In genomic region chr6:91980011-91980410, GRCm38 (mm10) we compare ENCODE assay signal across 11 mouse cellular contexts. TPM values are rescaled to one million over a fixed set of nuclear protein-coding genes. Genes with fewer than 3 reads are reported as not detected.
DNase-seq lines count a peak whose midpoint lies in the region; ATAC-seq and TF ChIP-seq lines count a peak whose summit lies in the region.
"Had no signal": no experiment of that assay in that cellular context is flagged by ENCODE, and none has a peak within 500 bp of the region (broad histone marks: within the 10 kb centered on the region; RNA-seq: fewer than 3 reads in every experiment).

No protein-coding gene starts in this region.

- TF ChIP-seq CTCF in liver, adult 2 months (IDR thresholded peaks at IDR 0.05; ENCODE audit: low read depth, low read length), result no peak
- no peak for TF ChIP-seq CTCF in midbrain, postnatal 0 days (IDR thresholded peaks at IDR 0.05)

- no peak for ATAC-seq in forebrain, embryonic 14.5 days
- ATAC-seq in intestine, embryonic 14.5 days (replicated peaks; ENCODE audit: low FRiP score, low TSS enrichment, low read depth), result no peak
- no peak for ATAC-seq in midbrain, postnatal 0 days (ENCODE audit: low FRiP score)

- H3K9ac ChIP-seq in liver, adult 2 months (ENCODE audit: low read depth, low read length), result peak overlapping the region; percentile 41; the same call in 1 of the 2 replicates
- H3K9ac ChIP-seq in forebrain, embryonic 14.5 days (ENCODE audit: low read length), result no peak overlapping the region
- no peak overlapping the region for H3K9ac ChIP-seq in intestine, embryonic 14.5 days (ENCODE audit: low read length)
- H3K9ac ChIP-seq in midbrain, postnatal 0 days (replicated peaks; ENCODE audit: low read length, poor library complexity, severe bottlenecking), result no peak overlapping the region

- peak overlapping the region; percentile 83 for H3K4me3 ChIP-seq in liver, adult 2 months (ENCODE audit: insufficient read depth, low read depth, low read length)
- peak overlapping the region; percentile 40; the same call in 1 of the 2 replicates for H3K4me3 ChIP-seq in forebrain, embryonic 14.5 days (ENCODE audit: low read depth, low read length)
- H3K4me3 ChIP-seq in intestine, embryonic 14.5 days (ENCODE audit: low read depth, low read length), result peak overlapping the region; percentile 46
- no peak overlapping the region for H3K4me3 ChIP-seq in midbrain, postnatal 0 days (ENCODE audit: low read depth, low read length)

- intact Hi-C loops in left cerebral cortex, postnatal 36 days (cut with DNase I), result no loop called here
- intact Hi-C loops in gastrocnemius, postnatal 14 days (cut with DNase I; ENCODE audit: low total_unique reads), result no loop called here

- 0 out of 2 replicates have a peak, but pooled peaks cover 4% of the 10 kb centered on the region for H3K4me1 ChIP-seq in liver, adult 2 months (ENCODE audit: control insufficient read depth, insufficient read depth, low read length)
- H3K4me1 ChIP-seq in forebrain, embryonic 14.5 days (ENCODE audit: control insufficient read depth, insufficient read depth, low read length), result peaks cover 6% of the 10 kb centered on the region; the same call in 1 of the 2 replicates
- H3K4me1 ChIP-seq in intestine, embryonic 14.5 days (replicated peaks; ENCODE audit: control insufficient read depth, insufficient read depth, low read length), result 0 out of 2 replicates have a peak, but pooled peaks cover 2% of the 10 kb centered on the region
- no peaks in the 10 kb centered on the region for H3K4me1 ChIP-seq in midbrain, postnatal 0 days (ENCODE audit: insufficient read depth, low read length)

- no peaks in the 10 kb centered on the region for H3K36me3 ChIP-seq in liver, adult 2 months (ENCODE audit: control insufficient read depth, insufficient read depth, low read length)
- no peaks in the 10 kb centered on the region for H3K36me3 ChIP-seq in forebrain, embryonic 14.5 days (ENCODE audit: control insufficient read depth, insufficient read depth, low read length)
- no peaks in the 10 kb centered on the region for H3K36me3 ChIP-seq in intestine, embryonic 14.5 days (ENCODE audit: control insufficient read depth, insufficient read depth, low read length)
- no peaks in the 10 kb centered on the region for H3K36me3 ChIP-seq in midbrain, postnatal 0 days (ENCODE audit: insufficient read depth, low read length)

- DNase-seq in liver, adult 2 months (ENCODE audit: extremely low read depth, low read depth, low spot score), result no peak
- no peak for DNase-seq in liver
- DNase-seq in forebrain, embryonic 14.5 days (ENCODE audit: low spot score), result no peak
- DNase-seq in intestine, embryonic 14.5 days (ENCODE audit: low spot score), result no peak
- no peak for DNase-seq in midbrain, postnatal 0 days (ENCODE audit: low spot score)
- DNase-seq in c-Kit-positive CD71-positive TER-119-positive erythroid progenitor cells, embryonic 14.5 days (ENCODE audit: low spot score), result no peak
- no peak for DNase-seq in left cerebral cortex, postnatal 36 days (ENCODE audit: low spot score in 2 of 2)
- DNase-seq in gastrocnemius, postnatal 14 days, result no peak
- DNase-seq: cerebellum, adult 11 months; layer of hippocampus, adult 9-11 months; thymus, postnatal 14 days had no signal

- no peaks in the 10 kb centered on the region for H3K9me3 ChIP-seq in forebrain, embryonic 14.5 days (replicated peaks; ENCODE audit: control insufficient read depth, low read length)
- no peaks in the 10 kb centered on the region for H3K9me3 ChIP-seq in intestine, embryonic 14.5 days (ENCODE audit: control insufficient read depth, low read length)
- H3K9me3 ChIP-seq in midbrain, postnatal 0 days (ENCODE audit: low read length), result no peaks in the 10 kb centered on the region

- peak overlapping the region; percentile 72; the same call in 1 of the 2 replicates for H3K4me2 ChIP-seq in forebrain, embryonic 14.5 days (ENCODE audit: low read length)
- H3K4me2 ChIP-seq in intestine, embryonic 14.5 days (ENCODE audit: low read length), result peak overlapping the region; percentile 6; the same call in 1 of the 2 replicates
- H3K4me2 ChIP-seq in midbrain, postnatal 0 days (ENCODE audit: low read depth, low read length, poor library complexity, severe bottlenecking), result peak overlapping the region; percentile 95

- no peak for TF ChIP-seq POLR2A in liver, adult 2 months (IDR thresholded peaks at IDR 0.05; ENCODE audit: extremely low read depth, insufficient read depth, low read length)

- peak overlapping the region; percentile 81 for H3K27ac ChIP-seq in liver, adult 2 months (replicated peaks; ENCODE audit: insufficient read depth, low read depth, low read length)
- H3K27ac ChIP-seq in forebrain, embryonic 14.5 days (ENCODE audit: low read depth, low read length), result no peak overlapping the region
- no peak overlapping the region for H3K27ac ChIP-seq in intestine, embryonic 14.5 days (ENCODE audit: low read depth)
- H3K27ac ChIP-seq in midbrain, postnatal 0 days (ENCODE audit: low read depth, low read length), result no peak overlapping the region

- H3K27me3 ChIP-seq in liver, adult 2 months (ENCODE audit: control insufficient read depth, insufficient read depth, low read length), result no peaks in the 10 kb centered on the region
- H3K27me3 ChIP-seq in forebrain, embryonic 14.5 days (replicated peaks; ENCODE audit: control insufficient read depth, insufficient read depth, low read length), result peaks cover 10% of the 10 kb centered on the region; the same call in 1 of the 2 replicates
- H3K27me3 ChIP-seq in intestine, embryonic 14.5 days (replicated peaks; ENCODE audit: control insufficient read depth, insufficient read depth, low read length), result peaks cover 40% of the 10 kb centered on the region
- H3K27me3 ChIP-seq in midbrain, postnatal 0 days (ENCODE audit: insufficient read depth, low read length), result no peaks in the 10 kb centered on the region

- WGBS in liver, adult 2 months, result 73% methylated on average over 3 of the region's 3 CpGs
- 66% methylated on average over 3 of the region's 3 CpGs for WGBS in forebrain, embryonic 14.5 days
- 72% methylated on average over 3 of the region's 3 CpGs for WGBS in intestine, embryonic 14.5 days
- 69% methylated on average over 3 of the region's 3 CpGs for WGBS in midbrain, postnatal 0 days

- H3K79me2 ChIP-seq in liver, adult 2 months (ENCODE audit: control insufficient read depth, insufficient read depth, low read length), result no peaks in the 10 kb centered on the region

RNA-seq across cellular contexts. Expression of gene Fgd5, which starts 1.3 kb away (rescaled TPM):
- 4.7 and 6.4 TPM in 2 replicates for total RNA-seq in liver, adult 2 months (2014; rRNA removed)
- 1.4 and 1.9 TPM in 2 replicates for polyA plus RNA-seq in liver, adult 2 months (2012; rRNA removed)
- 5.6 and 6.3 TPM in 2 replicates for polyA plus RNA-seq in forebrain, embryonic 14.5 days (2014; fragmentation: Nextera tagmentation; extraction: Ambion mirVana)
- polyA plus RNA-seq in intestine, embryonic 14.5 days (2014; fragmentation: Nextera tagmentation; extraction: Ambion mirVana), result 5.5 and 6.4 TPM in 2 replicates
- total RNA-seq in midbrain, postnatal 0 days (2014; rRNA removed), result 13.8 TPM in 2 replicates
- polyA plus RNA-seq in midbrain, postnatal 0 days (2015; fragmentation: Nextera tagmentation; extraction: Ambion mirVana), result 7.9 and 8.1 TPM in 2 replicates
- 1 to 10 TPM; 3.5 to 7.0 TPM for total RNA-seq in left cerebral cortex, postnatal 36 days (2021)
- 10 to 100 TPM; 15.5 to 15.8 TPM for total RNA-seq in gastrocnemius, postnatal 14 days (2021)

Comparison
In these comparisons a context has a peak if more than half of its experiments do, and no peak if none do; other contexts are left out.
1. H3K4me2 ChIP-seq: peak in every context shown above with its lines; median percentile 95 in midbrain, postnatal 0 days; 72 in forebrain, embryonic 14.5 days; 6 in intestine, embryonic 14.5 days.